Mouse (Mus musculus): ENCODE data around the gene Olfr1413.

The Olfr1413 gene

DNA sequence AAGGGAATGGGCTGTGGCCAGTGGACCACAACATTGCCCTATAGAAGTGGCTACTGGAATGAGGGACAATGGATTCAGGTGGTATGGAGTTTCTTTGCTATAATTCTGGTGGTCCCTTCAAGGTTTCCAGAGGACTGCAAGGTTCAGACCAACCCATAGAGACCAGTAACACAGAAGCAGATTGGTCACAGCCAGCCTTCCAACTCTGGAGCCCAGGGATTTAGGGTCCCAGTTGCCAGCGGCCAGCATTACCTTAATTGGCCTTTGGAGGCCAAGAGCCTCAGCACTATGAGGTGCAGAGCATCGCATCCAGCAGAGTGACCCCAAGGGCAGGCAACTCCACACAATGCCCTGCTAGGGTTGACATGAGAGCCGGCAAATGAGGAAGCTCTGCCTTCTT, at the start of gene Olfr1413:
Gene Olfr1413 (plus strand): TSS at position 301 of the 400 bp plus-strand sequence.
- DNase-seq (ENCODE audit: low spot score in 2 of 2) = no peak

DNA sequence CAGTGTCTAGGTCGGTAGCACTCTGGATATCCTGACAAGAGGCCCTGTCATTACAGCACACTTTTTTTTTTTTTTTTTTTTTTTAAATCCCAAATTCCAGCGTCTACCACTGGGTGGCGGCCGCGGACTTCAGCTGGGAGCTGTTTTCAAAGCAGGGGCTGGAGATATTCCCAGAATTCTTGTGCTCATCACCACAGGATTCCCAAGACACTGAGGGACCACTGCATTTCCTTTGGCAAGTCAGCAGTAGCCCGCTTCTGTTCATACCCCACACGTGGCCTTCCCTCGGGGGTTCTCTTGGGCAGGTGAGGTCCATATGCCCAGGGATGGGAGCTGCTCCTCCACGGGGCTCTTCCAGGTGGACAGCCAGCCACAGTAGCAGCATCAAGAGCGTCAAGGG, 49.7 kb upstream of the Olfr1413 start:
- no peak for DNase-seq (ENCODE audit: low spot score in 2 of 2)

DNA sequence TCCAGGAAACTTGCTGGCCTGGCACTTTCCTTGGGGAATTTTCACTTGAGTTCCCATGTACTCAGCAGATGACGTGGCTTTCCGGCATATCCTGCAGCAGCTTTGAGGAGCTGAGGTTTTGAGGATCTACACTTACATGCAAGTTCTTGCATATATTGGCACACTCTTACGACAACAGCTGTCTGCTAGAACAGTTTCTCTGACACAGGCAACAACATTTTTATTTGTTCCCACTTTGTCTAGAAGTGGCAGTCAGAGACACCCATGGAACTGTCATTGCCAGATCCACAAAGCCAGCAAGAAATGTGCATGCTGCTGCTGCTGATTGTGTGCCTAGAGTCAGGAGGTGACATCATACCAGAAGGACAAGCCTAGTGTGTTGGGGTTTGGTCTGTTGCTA, 47.4 kb upstream of the Olfr1413 start:
- DNase-seq (ENCODE audit: low spot score in 2 of 2) = no peak

DNA sequence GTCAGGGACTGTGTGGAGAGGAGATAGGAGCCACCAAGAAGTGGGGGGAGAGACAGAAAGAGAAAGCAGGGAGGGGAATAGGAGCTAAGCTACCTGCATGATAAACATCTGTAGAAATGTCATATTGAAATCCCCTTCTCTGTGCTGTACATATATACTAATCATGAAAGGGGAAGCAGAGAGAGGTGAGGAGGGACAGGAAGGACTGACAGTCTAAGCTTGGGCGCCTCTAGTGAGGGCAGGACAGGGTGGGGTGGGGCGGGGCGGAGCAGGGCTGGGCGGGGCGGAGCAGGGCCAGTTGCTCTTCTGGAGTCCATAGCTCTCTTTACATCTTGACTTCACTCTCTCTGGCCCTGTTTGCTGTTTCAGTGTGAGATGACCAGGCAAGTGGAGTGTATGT, 34.1 kb upstream of the Olfr1413 start:
- DNase-seq (ENCODE audit: low spot score in 2 of 2) = no peak

DNA sequence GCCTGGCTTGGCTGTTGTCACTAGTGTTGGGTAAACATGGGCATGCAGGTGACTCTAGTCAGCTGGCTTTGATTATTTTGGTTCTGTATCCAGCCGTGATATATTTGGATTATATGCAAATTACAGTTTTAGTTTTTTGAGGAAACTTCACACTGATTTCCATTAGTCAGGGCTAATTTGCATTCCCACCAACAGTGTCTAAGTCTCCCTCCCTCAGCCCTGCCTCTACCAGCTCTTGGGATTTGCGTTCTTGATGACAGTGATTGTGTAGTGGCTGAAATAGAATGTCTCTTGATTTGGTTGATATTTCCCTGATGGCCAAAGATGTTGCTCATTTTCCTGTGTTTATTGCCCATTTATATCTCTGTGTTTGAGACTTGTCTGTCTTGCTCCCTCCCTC, 32.1 kb upstream of the Olfr1413 start:
- DNase-seq (ENCODE audit: low spot score in 2 of 2) = no peak

DNA sequence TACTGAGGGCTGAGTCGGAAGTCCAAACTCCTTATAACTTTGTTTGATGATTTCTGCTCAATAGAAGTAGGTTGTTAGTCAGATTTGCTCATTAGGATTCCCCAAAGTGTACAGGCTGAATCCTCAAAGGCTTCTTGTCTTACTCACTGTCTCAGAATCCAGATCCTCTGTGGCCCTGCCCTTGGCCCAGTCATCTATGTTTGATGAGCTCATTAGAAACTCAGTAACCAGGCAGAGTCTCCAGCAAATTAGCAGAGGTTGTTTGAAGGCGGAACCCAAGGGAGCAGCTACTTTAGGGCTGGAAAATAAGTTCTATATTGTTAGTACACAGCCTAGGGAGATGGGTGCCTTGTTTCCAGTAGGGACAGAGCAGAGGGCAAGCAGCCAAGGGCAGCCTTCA, 25.2 kb upstream of the Olfr1413 start:
- no peak for DNase-seq (ENCODE audit: low spot score in 2 of 2)

DNA sequence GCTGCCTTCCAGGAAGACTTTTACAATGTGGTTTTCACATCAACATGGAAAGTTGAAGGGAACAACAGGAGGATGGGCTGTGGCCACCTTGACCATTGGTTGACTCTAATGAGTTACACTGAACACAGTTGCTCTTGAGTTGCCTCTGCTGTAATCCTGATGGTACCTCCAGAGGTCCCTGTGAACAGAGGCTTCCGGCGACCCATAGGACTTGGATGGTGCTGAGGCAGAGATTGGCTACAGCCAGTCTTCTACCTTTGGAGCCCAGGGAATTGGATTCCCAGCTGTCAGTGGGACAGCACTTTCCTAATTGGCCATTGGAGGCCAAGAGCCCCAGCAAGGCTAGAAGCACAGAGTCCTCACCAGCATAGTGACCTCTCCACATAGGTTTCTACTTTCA, 14.4 kb downstream of the Olfr1413 start, which contains the start of gene Olfr1412:
Gene Olfr1412 (plus strand): TSS at position 301 of the 400 bp plus-strand sequence.
- DNase-seq (ENCODE audit: low spot score in 2 of 2) = no peak

DNA sequence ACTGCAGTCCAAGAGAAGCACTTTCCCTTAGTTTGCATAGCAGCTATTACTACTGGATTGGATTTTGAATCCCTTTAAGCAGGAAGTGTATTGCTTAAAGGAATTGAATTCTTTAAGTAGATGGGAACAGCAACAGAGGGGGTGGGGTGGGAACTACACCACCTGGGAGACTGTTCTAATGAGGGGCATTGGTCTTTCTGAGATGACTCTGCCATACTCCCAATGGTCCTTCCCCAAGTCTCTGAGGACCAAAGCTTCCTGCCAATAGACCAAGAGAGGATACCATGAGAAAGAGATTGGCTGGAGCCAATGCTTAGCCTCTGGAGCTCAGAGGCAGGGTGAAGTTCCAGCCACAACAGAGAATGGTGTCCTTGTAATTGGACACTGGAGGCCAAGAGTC, 23.0 kb downstream of the Olfr1413 start, which contains the start of gene Olfr1411:
Gene Olfr1411 (plus strand): TSS at position 301 of the 400 bp plus-strand sequence.
- no peak for DNase-seq (ENCODE audit: low spot score in 2 of 2)

DNA sequence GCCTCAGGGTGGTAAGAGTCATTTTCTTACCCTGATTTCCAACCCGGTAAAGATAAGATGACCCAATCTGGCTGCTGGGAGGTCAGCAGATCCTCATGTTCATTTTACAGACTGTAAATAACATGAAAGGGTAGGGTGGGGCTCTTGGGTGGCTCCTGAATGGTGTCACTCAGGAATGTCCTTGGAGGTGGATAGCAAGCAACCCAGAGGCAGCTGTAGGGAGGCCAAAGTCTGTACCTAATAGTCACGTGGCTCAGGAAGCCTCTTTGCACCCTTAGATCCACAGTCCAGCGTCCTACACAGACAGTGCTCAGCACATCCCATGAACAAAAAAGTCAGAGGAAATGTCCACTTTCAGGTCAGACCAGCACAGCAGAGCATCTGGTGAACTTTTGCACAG, 24.9 kb downstream of the Olfr1413 start:
- DNase-seq (ENCODE audit: low spot score in 2 of 2) = no peak

DNA sequence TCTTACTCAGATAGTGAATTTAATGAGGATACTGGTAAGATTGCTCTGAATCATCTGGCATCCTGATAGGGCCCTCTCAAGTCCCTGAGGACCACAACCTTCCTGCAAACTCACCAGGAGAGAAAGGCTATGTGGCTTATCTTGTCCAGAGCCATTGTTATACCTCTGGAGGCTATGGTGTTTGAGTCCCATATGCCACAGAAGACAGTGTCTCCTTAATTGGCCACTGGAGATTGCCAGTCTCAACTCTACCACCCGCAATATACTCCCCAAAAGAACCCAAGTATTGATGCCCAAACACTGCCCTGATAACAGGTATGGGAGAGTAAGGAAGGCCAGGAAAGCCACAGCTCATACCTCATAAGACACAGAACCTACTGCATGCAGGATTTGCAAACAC, 34.4 kb downstream of the Olfr1413 start, which contains the start of gene Olfr1410:
Gene Olfr1410 (plus strand): TSS at position 301 of the 400 bp plus-strand sequence.
- no peak for DNase-seq (ENCODE audit: low spot score in 2 of 2)

DNA sequence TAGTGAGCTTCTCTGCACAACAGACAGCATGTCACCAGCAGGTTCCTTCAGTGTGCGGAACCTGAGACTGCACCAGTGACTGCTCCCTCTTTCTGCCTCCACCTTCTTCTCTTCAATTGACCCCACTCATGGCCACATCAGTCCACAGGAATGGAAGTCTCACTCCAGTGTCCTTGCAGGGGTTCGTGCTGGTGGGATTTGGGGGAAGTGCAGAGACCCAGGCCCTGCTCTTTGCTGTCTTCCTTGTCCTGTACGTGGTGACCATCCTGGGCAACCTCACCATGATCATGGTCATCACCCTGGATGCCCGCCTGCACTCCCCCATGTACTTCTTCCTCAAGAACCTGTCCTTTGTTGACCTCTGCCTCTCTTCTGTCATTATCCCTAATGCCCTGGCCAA, 36.6 kb downstream of the Olfr1413 start:
- no peak for DNase-seq (ENCODE audit: low spot score in 2 of 2)

DNA sequence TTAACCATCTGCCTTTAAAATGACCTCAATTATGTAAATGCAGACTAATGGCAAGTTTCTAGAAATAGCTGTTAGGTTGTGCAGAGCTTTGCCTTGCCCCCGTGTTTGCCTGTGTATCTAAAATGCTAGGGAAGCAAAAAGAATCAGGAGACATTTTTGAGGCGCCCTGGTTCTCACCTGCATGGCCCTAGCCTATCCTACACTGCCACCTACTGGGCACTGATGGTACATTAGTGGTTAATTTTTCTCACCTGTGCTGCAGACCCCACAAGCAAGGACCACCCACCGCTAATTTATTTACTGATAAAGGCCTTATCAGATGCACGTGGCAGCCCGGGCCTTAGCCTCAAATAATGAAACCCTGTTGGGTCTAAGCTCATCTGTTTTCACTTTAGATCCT, 39.9 kb downstream of the Olfr1413 start:
- DNase-seq (ENCODE audit: low spot score in 2 of 2) = peak; percentile 14 to 24

DNA sequence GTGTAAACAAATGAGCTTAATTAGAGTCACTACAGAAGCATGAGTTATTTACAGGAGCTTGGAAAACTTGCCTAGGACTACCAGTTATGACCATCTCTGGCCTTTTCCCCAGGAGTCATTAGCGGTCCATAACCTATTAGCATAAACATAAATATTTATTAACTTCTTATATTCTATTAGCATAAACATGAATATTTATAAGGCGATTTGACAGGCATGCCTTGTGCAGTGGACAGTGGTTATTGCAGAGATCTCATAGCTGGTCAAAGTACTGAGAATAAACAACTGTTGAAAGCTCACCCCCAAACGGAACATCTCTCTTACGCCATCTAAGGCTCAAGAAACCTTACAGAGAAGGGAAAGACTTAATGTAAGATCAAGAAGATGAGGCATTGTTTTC, 42.1 kb downstream of the Olfr1413 start:
- DNase-seq (ENCODE audit: low spot score in 2 of 2) = no peak

DNA sequence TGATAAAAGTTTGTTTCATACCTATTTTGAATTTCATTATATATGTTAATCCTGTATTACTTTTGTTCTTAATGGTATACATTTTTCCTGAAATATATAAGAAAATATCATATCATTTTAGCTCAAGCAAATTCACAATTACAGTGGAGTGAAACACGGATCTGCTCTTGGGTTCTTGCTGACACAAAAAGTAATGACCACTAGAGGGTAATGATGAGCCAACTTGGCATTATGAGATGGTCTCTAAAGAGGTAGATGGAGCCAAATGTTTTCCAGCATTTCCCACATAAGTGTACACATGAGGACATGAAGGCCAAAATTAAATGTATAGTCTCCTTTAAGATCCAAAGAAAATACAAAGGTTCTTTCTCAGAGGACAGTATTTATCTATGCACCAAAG, 43.4 kb downstream of the Olfr1413 start:
- no peak for DNase-seq (ENCODE audit: low spot score in 2 of 2)

DNA sequence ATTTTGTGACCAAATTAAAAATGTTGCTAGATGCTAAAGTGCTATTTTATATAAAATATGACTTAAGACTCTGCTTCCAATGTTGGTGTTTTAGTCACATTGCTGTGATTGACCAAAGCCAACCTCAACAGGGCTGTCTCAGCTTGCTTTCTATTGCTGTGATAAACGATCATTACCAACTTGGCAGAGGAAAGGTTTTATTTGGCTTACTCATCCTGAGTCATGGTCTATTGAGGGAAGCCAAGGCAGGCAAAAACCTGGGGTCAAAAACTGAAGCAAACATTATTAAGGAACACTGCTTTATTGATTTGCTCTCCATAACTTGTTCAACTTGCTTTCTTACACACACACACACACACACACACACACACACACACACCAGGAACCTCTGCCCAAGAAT, 44.9 kb downstream of the Olfr1413 start:
- DNase-seq (ENCODE audit: low spot score in 2 of 2) = no peak

DNA sequence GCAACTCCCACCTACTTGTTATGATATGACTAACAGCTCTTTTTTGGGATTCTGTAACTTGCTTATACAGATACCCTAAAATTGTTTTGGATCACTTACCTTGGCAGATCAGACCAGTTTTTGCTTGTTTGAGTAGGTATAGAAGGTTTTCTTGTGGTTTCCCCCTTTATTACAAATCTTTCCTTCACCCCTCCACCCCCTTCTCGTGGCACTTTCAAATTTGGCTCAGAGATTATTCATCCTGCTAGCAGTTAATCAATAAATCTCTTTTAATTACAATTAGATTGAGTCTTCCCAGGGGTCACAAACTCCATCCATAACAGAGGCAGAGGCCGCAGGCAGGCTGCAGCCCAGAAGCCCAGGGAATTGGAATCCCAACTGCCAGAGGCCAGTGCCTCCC, 46.4 kb downstream of the Olfr1413 start, which contains the start of gene Olfr12:
Gene Olfr12 (plus strand): TSS at position 301 of the 400 bp plus-strand sequence.
- DNase-seq (ENCODE audit: low spot score in 2 of 2) = no peak

DNA sequence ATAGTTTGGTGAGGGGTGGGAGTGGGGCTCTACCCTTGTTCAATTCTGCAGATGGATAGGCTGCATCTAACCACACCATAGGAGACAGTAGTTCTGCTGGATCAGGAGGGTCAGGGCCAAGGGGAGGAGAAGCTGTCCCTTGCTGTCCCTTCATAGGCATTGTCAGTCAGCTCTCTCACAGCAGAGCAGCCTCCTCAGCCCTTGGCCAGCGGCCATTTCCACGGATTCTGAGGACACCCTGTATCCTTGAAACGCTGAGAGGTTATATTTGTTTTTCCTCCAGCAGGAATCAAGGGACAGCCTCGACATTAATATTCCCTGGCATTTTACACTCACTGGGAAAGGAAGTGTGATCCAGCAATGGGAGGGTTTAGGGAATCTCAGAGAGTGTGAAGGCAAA, 47.2 kb downstream of the Olfr1413 start:
- no peak for DNase-seq (ENCODE audit: low spot score in 2 of 2)
